Mouse (Mus musculus): ENCODE results near the gene Gm37240. TPM values are rescaled to one million over a fixed set of nuclear protein-coding genes. Genes with fewer than 3 reads are reported as not detected.

Gene Gm37240
- polyA plus RNA-seq, 1 experiment from 2014 or later: 1.1 TPM

DNA sequence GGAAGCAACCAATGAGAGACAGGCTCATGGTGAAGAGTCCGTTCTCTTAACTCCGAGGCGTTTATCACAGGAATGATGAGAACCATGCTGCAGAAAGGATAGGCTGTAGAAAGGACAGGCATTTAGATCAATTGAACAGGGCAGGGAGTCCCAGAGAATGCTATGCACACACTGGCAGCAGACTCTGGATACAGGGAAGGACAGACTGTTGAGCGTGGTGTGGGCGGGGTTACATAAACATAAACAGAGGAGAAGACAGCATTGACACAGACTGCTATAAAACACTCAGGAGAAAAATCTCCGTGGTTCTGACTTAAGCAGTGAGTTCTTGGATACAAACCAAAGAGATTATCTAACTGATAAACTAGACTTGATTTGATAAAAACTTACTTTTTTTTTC is 703.2 kb downstream of the Gm37240 start:
- Histone ChIP-seq H3K27me3 (replicated peaks) (no peaks in the 10 kb centered on the region), H3K9ac (no peak overlapping the region), H3K27ac (no peak overlapping the region), H3K4me2 (replicated peaks) (no peak overlapping the region), H3K4me3 (no peak overlapping the region), H3K4me1 (peaks cover 22% of the 10 kb centered on the region), H3K9me3 (no peaks in the 10 kb centered on the region), H3K36me3 (no peaks in the 10 kb centered on the region)
- 45% methylated on average over 6 of the region's 6 CpGs for WGBS
- ATAC-seq (ENCODE audit: low FRiP score, low read depth): no peak

DNA sequence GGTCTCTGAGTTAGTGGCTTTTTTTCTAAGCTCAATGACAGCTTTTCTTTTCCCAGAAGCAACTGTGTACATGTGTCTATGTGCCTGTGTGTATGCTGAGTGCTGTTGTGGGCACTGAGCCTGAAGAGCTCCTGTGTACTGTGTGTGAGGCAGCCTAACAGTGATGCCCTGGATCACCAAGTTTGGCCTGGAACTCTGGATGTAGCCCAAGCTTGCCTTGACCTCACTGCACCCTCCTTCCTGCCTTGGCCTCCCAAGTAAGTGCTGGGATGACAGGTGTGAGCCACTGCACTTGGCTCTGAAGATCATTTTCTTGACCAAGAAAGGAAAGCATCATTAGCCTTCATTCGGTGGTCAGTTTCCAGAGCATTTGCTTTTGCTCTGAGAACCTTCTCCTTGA is 710.6 kb downstream of the Gm37240 start:
- Histone ChIP-seq H3K27ac (no peak overlapping the region), H3K4me3 (no peak overlapping the region), H3K9me3 (no peaks in the 10 kb centered on the region), H3K4me1 (peaks cover 8% of the 10 kb centered on the region; the same call in 1 of the 2 replicates), H3K27me3 (replicated peaks) (no peaks in the 10 kb centered on the region), H3K9ac (no peak overlapping the region), H3K4me2 (replicated peaks) (no peak overlapping the region), H3K36me3 (no peaks in the 10 kb centered on the region)
- ATAC-seq (ENCODE audit: low FRiP score, low read depth): no peak
- 93% methylated on average over 1 of the region's 1 CpGs for WGBS

DNA sequence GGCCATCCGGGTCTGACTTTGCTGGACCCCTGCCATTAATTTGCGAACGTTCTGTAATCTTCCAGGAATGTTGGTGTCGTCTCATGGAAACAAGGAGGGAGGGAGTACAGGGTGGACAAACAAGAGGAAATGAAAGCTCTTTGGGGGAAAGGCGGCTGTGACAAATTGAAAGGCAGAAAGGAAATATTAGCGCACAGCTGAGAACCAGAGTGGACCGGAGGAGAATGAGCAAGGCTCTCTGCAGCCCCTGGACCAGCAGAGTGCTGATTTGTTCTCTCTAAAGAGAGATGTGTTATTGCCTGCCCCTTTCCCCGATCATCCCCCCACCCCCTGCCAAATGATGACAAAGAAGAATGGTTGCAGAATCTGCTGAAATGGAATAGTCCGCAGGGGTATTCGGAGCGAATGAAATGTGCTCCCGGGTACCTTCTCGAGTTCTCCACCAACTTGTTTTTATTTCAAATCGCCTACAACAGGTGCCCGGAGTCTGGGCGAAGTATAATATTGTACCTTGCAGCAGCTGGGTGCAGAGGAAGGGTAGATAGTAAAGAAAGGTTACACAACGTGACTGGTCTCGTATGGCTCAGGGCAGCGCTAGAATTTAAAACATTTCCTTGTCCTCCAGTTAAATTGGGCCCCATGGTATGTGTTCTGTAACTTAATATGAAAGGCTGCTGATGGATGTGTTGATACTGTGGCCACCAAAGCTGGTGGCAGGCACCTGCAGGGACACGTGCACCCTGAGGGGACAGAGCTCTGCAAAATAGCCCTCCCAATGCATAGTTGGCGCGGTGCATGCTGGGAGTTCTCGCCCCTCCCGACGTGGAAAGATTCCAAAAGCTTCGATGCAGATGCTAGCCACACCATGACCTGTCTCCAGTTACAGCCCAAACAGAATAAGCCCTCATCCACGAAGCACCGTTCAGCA is 712.5 kb downstream of the Gm37240 start:
- H3K9me3 ChIP-seq: no peaks in the 10 kb centered on the region
- H3K4me1 ChIP-seq: peaks cover 8% of the 10 kb centered on the region; the same call in 1 of the 2 replicates
- H3K4me2 ChIP-seq (replicated peaks): no peak overlapping the region
- no peak overlapping the region for H3K4me3 ChIP-seq
- ATAC-seq (ENCODE audit: low FRiP score, low read depth): no peak
- no peak overlapping the region for H3K9ac ChIP-seq
- 75% methylated on average over 28 of the region's 28 CpGs for WGBS
- H3K27ac ChIP-seq: no peak overlapping the region
- H3K36me3 ChIP-seq: no peaks in the 10 kb centered on the region
- H3K27me3 ChIP-seq (replicated peaks): no peaks in the 10 kb centered on the region

DNA sequence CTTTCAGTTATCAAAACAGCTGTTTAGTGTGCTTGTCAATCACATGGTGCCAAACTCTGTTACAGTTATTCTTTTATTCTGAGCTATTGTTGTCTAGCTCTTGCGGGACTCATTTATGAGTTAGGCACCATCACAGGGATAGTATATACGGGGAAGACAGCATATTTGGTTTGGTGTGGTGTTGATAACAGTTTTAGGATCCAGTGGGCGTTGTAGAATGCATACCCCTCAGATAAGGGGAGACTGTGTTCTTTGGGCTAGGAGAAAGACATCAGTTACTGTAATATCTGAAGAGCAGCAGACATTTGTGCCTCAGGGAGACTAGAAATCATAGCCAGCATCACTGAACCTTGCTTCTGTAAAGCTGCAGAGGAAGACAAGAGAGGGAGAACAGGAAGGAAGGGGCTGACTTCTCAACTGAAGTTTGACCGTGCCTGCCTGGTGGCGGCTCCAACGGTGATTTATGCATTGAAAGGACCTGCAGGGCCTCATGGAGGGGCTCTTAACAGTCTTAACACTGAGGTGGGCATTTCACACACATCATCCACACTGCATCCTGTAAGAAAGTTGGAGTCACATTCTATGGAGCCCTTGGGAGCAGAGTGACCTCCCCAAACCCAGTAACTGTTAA is 713.8 kb downstream of the Gm37240 start:
- H3K4me2 ChIP-seq (replicated peaks): no peak overlapping the region
- no peak for ATAC-seq (ENCODE audit: low FRiP score, low read depth)
- WGBS: 71% methylated on average over 6 of the region's 6 CpGs
- no peaks in the 10 kb centered on the region for H3K36me3 ChIP-seq
- no peak overlapping the region for H3K27ac ChIP-seq
- no peak overlapping the region for H3K4me3 ChIP-seq
- H3K9me3 ChIP-seq: no peaks in the 10 kb centered on the region
- peaks cover 8% of the 10 kb centered on the region; the same call in 1 of the 2 replicates for H3K4me1 ChIP-seq
- no peak overlapping the region for H3K9ac ChIP-seq
- no peaks in the 10 kb centered on the region for H3K27me3 ChIP-seq (replicated peaks)

DNA sequence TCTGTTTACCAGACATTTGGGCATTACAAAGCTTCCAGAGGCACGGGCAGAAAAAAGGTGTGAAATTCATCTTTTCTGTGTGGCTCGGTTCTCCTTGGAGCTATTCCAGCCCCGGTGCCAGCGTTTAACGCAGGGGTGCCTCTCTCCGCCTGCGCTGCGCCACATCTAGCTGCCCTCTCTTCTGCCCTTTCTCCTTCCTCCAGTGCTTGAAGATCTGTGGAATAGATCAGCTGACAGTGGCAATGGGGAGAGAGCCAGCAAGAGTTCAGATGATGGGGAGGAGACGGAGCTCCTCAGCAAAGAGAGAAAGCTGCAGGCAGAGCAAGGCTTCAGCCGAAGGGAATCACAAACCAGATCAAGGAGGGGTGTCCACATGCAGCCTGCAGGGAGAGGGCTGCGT is 714.8 kb downstream of the Gm37240 start:
- no peak overlapping the region for H3K27ac ChIP-seq
- no peak overlapping the region for H3K9ac ChIP-seq
- H3K4me2 ChIP-seq (replicated peaks): no peak overlapping the region
- H3K27me3 ChIP-seq (replicated peaks): no peaks in the 10 kb centered on the region
- no peak for ATAC-seq (ENCODE audit: low FRiP score, low read depth)
- 67% methylated on average over 11 of the region's 11 CpGs for WGBS
- H3K4me3 ChIP-seq: no peak overlapping the region
- no peaks in the 10 kb centered on the region for H3K36me3 ChIP-seq
- peaks cover 8% of the 10 kb centered on the region; the same call in 1 of the 2 replicates for H3K4me1 ChIP-seq
- no peaks in the 10 kb centered on the region for H3K9me3 ChIP-seq

DNA sequence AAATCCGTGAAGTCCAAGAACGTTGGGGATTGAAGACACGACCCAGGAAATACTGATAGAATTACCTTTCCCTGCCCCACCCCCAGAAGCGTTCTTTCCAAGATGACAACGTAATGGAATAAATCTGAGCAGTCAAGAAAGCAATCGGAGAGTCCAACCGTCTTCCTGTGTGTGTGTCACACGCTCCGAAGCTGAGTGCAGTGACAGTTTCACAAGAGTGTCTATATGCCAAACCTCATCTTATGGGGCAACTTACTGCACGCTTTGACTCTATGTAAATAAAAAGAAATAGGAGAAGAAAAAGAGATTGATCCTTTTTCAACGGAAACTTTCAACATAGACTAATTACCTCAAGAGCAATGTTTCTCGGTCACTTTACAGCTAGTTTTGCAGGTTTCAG is 715.2 kb downstream of the Gm37240 start:
- Histone ChIP-seq H3K4me2 (replicated peaks) (no peak overlapping the region), H3K27me3 (replicated peaks) (no peaks in the 10 kb centered on the region), H3K9me3 (no peaks in the 10 kb centered on the region), H3K27ac (no peak overlapping the region), H3K4me3 (no peak overlapping the region), H3K4me1 (peaks cover 8% of the 10 kb centered on the region; the same call in 1 of the 2 replicates), H3K9ac (no peak overlapping the region), H3K36me3 (no peaks in the 10 kb centered on the region)
- no peak for ATAC-seq (ENCODE audit: low FRiP score, low read depth)
- WGBS: 88% methylated on average over 12 of the region's 12 CpGs

DNA sequence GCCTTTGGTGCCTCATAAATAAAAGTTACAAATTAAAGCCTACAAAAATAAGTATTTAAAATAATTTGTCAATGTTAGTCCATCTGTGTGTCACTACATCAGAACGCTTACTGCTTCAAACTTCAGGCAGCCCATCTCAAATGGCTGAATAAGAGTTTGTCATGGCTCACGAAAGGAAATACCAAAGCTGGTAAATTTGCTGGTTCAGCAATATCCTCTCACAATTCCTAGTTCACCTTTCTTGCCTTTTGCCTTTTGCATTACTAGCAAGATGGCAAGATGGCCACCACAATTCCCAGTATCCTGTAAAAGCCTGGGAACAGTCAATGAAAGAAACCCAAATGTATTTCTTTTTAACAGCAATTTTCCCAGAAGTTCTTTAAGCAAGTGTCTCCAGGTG is 718.5 kb downstream of the Gm37240 start:
- 88% methylated on average over 2 of the region's 2 CpGs for WGBS
- H3K4me2 ChIP-seq (replicated peaks): no peak overlapping the region
- H3K27me3 ChIP-seq (replicated peaks): no peaks in the 10 kb centered on the region
- no peak overlapping the region for H3K4me3 ChIP-seq
- no peak overlapping the region for H3K27ac ChIP-seq
- no peaks in the 10 kb centered on the region for H3K4me1 ChIP-seq
- no peak overlapping the region for H3K9ac ChIP-seq
- ATAC-seq (ENCODE audit: low FRiP score, low read depth): no peak
- no peaks in the 10 kb centered on the region for H3K9me3 ChIP-seq
- no peaks in the 10 kb centered on the region for H3K36me3 ChIP-seq

DNA sequence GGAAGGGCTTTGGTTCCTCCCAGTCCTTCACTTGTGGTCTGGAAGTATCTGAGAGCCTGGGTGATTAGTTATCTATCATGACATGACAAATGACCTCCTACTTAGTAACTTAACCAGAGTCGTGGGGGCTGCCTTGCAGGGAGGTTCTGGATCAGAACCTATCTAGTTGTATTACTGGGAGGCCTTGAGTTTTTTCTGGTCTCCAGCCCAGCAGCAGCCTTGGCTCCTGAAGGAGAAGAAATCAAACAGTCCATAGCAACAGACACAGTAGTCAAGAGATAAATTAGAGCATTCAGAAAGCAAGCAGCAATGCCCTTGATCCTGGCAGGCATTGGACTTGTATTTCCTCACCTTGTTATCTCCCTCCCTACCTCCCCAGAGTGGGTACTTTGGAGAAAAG is 722.4 kb downstream of the Gm37240 start:
- no peaks in the 10 kb centered on the region for H3K4me1 ChIP-seq
- H3K4me3 ChIP-seq: no peak overlapping the region
- no peak overlapping the region for H3K27ac ChIP-seq
- no peak overlapping the region for H3K4me2 ChIP-seq (replicated peaks)
- no peaks in the 10 kb centered on the region for H3K27me3 ChIP-seq (replicated peaks)
- no peak for ATAC-seq (ENCODE audit: low FRiP score, low read depth)
- no peaks in the 10 kb centered on the region for H3K36me3 ChIP-seq
- H3K9ac ChIP-seq: no peak overlapping the region
- H3K9me3 ChIP-seq: no peaks in the 10 kb centered on the region
- 76% methylated on average over 1 of the region's 1 CpGs for WGBS

DNA sequence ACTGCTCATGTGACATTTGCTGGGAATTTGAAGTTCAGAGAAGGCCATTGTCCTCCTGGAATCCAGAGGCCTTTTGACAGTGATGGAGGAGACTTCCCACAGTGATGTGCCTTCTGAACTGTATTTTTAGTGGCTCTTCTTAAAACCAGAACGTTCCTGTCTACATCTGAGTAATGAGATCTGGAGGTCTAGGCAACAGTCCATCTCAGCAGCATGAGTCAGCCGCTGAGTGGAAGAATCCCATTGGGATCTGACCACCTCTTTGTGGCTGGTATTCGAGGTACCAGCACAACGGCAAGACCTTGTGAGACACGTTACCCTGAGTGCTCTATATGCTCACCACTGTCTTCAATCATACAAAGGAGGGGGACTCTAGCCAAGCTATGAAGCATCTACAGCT is 723.9 kb downstream of the Gm37240 start:
- Histone ChIP-seq H3K4me3 (no peak overlapping the region), H3K9ac (no peak overlapping the region), H3K27me3 (replicated peaks) (no peaks in the 10 kb centered on the region), H3K27ac (no peak overlapping the region), H3K4me1 (no peaks in the 10 kb centered on the region), H3K36me3 (no peaks in the 10 kb centered on the region), H3K9me3 (no peaks in the 10 kb centered on the region), H3K4me2 (replicated peaks) (no peak overlapping the region)
- 86% methylated on average over 5 of the region's 5 CpGs for WGBS
- no peak for ATAC-seq (ENCODE audit: low FRiP score, low read depth)

DNA sequence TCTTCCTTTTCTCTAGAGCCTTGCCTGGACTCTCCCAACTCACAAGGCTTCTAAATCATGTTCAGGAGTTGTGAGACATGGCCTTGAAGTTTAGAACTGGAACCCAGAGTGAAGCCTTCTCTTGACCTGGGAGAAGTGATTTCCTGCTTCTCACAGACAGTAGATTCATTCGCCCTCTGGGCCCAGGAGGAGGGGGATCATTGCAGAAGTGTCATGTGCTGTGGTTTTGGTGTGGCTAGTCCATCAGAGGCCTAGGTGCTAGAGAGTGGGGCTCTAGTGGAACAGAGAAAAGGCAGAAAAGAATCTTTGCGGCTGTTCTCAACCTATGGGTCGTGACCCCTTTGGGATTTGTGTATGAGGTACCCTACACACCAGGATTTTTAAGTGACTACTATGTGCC is 724.9 kb downstream of the Gm37240 start:
- Histone ChIP-seq H3K9ac (no peak overlapping the region), H3K27ac (no peak overlapping the region), H3K36me3 (no peaks in the 10 kb centered on the region), H3K9me3 (no peaks in the 10 kb centered on the region), H3K4me2 (replicated peaks) (no peak overlapping the region), H3K4me3 (no peak overlapping the region), H3K4me1 (no peaks in the 10 kb centered on the region), H3K27me3 (replicated peaks) (no peaks in the 10 kb centered on the region)
- ATAC-seq (ENCODE audit: low FRiP score, low read depth): no peak
- WGBS: 92% methylated on average over 3 of the region's 3 CpGs

DNA sequence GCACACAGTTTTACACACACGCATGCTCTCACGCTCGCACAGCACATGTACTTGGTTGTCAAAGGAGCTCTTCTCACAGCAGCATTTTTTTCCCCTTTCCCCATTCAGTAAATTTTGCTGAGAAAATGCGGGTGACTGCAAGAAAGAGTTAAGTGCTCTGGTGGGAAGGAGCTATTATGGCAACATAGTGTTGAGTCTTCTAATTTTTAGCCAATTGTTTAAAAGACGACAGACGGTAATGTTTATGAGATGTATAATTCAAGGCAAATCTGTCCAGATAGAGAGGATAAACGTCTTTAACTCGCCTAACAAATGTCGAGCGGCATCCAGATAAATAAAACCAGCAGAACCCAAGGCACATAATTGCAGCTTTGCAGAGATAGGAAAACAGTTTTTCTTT is 726.5 kb downstream of the Gm37240 start:
- ATAC-seq (ENCODE audit: low FRiP score, low read depth): no peak
- H3K27me3 ChIP-seq (replicated peaks): no peaks in the 10 kb centered on the region
- no peak overlapping the region for H3K4me3 ChIP-seq
- H3K9ac ChIP-seq: no peak overlapping the region
- H3K4me2 ChIP-seq (replicated peaks): no peak overlapping the region
- H3K4me1 ChIP-seq: no peaks in the 10 kb centered on the region
- no peak overlapping the region for H3K27ac ChIP-seq
- 88% methylated on average over 10 of the region's 10 CpGs for WGBS
- H3K9me3 ChIP-seq: no peaks in the 10 kb centered on the region
- no peaks in the 10 kb centered on the region for H3K36me3 ChIP-seq

DNA sequence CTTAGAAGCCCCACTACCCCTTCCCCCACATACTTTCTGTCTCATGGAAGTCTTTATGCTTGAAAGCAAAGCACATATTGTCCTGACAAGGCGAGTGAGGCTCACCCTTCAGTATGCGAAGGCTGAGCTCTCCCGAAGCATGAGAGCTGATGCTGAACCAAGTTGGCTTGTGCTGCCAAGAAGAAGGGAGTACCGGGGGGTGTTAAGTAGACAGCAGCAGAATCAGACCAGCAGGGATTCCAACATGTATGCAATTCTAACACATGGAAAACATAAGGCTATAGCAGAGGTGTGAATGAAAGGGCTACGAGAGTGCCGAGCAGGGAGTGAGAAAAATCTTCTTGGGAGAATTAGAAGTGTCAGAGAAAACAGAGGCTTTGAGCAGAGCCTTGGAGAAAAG is 727.7 kb downstream of the Gm37240 start:
- H3K4me2 ChIP-seq (replicated peaks): no peak overlapping the region
- no peaks in the 10 kb centered on the region for H3K27me3 ChIP-seq (replicated peaks)
- no peak overlapping the region for H3K4me3 ChIP-seq
- H3K27ac ChIP-seq: no peak overlapping the region
- no peak overlapping the region for H3K9ac ChIP-seq
- H3K36me3 ChIP-seq: no peaks in the 10 kb centered on the region
- ATAC-seq (ENCODE audit: low FRiP score, low read depth): no peak
- no peaks in the 10 kb centered on the region for H3K9me3 ChIP-seq
- no peaks in the 10 kb centered on the region for H3K4me1 ChIP-seq
- 83% methylated on average over 6 of the region's 6 CpGs for WGBS

Measured in neural tube, embryonic 12.5 days (tissue).